Mouse (Mus musculus): ENCODE results near the gene BC030870. TPM values are rescaled to one million over a fixed set of nuclear protein-coding genes. Genes with fewer than 3 reads are reported as not detected.

Gene BC030870
- polyA plus RNA-seq, 1 experiment from 2014 or later = 0.13 TPM

DNA sequence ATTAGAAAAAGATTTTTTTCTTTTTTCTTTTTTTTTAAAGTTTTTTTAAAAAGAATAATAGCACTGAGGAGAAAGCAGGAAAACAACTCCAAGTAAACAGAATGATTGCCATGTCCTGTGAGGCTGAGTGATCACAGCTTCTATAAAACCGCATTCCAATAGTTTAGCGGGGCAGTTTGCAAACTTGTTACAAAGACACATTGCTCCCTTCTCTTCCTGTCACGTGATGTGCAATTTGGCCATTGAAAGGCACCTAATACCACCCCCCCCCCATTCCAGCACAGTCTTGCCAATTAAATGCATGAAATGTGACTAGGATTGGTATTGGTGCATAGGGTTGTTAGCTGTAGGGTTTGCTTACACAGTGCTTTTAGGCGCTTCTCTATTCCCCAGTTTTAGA lies 58.4 kb downstream of the BC030870 start:
- Histone ChIP-seq H3K9me3 (replicated peaks) (no peaks in the 10 kb centered on the region), H3K36me3 (no peaks in the 10 kb centered on the region), H3K27me3 (no peaks in the 10 kb centered on the region), H3K27ac (no peak overlapping the region), H3K9ac (no peak overlapping the region), H3K4me3 (replicated peaks) (no peak overlapping the region), H3K4me1 (replicated peaks) (no peaks in the 10 kb centered on the region), H3K4me2 (no peak overlapping the region)
- ATAC-seq (ENCODE audit: low read depth) (no peak), DNase-seq (no peak)
- 61% methylated on average over 4 of the region's 4 CpGs for WGBS (ENCODE audit: insufficient replicate concordance)

DNA sequence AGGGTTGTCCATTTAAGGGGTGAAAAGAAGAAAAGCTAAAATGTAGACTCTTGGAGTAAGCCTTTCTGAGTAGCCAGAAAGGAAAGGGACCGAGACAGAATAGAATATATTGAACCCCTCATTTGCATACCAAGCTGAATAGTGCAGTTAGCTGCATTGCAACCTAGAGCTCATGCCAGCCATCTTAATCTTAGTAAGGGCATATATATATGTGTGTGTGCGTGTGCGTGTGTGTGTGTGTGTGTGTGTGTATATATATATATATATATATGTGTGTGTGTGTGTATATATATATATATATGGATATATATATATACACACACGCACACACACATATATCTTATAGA lies 60.9 kb downstream of the BC030870 start:
- WGBS (ENCODE audit: insufficient replicate concordance) = 75% methylated on average over 4 of the region's 4 CpGs
- Histone ChIP-seq H3K9ac (no peak overlapping the region), H3K27ac (no peak overlapping the region), H3K4me2 (no peak overlapping the region), H3K9me3 (replicated peaks) (no peaks in the 10 kb centered on the region), H3K4me3 (replicated peaks) (no peak overlapping the region), H3K4me1 (replicated peaks) (no peaks in the 10 kb centered on the region), H3K36me3 (no peaks in the 10 kb centered on the region), H3K27me3 (no peaks in the 10 kb centered on the region)
- ATAC-seq (ENCODE audit: low read depth) (no peak), DNase-seq (no peak)

DNA sequence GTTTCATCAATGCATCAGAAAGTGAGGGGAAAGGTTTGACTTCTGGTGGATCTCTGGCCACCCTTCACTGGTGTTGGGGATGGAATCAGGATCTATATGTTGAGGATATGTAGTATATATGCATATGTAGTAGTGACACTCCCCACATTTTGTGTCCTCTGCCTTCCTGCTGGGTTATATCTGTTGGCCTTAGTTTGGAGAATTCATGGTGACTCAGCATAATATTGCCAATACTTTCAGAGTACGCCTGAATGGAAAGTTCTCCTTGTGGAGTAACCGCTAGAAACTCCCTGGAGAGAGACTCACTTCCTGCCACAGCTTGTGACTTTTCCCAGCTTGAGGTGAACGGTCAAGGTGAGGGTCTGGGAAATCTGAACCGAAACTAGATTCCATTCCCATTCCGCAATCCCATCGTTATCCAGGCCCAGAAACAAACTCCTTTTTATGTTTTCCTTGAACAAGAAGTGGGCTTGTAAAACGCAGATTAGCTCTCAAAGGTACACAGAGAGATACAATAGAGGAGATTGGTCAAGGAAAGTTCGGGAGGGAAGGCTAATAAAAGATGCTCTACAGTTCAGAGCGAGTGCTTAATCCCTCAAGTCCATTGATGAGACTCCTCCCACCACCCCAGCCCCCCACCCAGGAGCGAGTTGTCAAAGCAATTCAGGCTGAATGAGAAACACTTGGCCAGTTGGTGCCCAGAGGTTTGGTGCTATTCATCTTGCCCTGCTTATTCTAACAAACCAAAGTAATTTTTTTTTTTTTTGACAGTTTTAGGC lies 61.5 kb downstream of the BC030870 start:
- no peak overlapping the region for H3K4me3 ChIP-seq (replicated peaks)
- DNase-seq = no peak

DNA sequence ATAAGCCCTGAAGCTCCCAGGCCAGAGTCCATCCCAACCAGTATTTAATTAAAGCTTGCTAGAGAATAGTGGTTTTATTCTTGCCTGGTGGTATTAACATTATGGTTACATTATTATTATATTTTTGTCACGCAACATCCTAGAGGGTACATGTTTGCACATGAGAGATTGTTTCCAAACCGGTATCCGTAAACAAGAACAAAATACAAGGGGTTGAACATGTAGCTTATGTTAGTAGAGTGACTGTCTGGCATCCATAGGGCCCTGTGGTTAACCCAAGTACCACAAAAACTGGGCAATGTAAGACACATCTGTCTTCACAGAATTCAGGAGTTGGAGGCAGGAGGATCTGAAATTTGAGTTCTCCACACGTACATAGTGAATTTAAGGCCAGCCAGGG lies 62.3 kb downstream of the BC030870 start:
- H3K4me3 ChIP-seq (replicated peaks) = no peak overlapping the region
- ATAC-seq (ENCODE audit: low read depth) = no peak
- H3K36me3 ChIP-seq = no peaks in the 10 kb centered on the region
- no peaks in the 10 kb centered on the region for H3K27me3 ChIP-seq
- H3K4me2 ChIP-seq = no peak overlapping the region
- 77% methylated on average over 4 of the region's 4 CpGs for WGBS (ENCODE audit: insufficient replicate concordance)
- H3K9ac ChIP-seq = no peak overlapping the region
- H3K27ac ChIP-seq = no peak overlapping the region
- H3K9me3 ChIP-seq (replicated peaks) = no peaks in the 10 kb centered on the region
- no peaks in the 10 kb centered on the region for H3K4me1 ChIP-seq (replicated peaks)
- DNase-seq = no peak

More for the DNA sequence above, 61.5 kb downstream of the BC030870 start:
- no peaks in the 10 kb centered on the region for H3K9me3 ChIP-seq (replicated peaks)
- no peak overlapping the region for H3K9ac ChIP-seq
- H3K36me3 ChIP-seq = no peaks in the 10 kb centered on the region
- 43% methylated on average over 10 of the region's 10 CpGs for WGBS (ENCODE audit: insufficient replicate concordance)
- no peak overlapping the region for H3K4me2 ChIP-seq
- no peak for ATAC-seq (ENCODE audit: low read depth)
- H3K27me3 ChIP-seq = no peaks in the 10 kb centered on the region
- no peaks in the 10 kb centered on the region for H3K4me1 ChIP-seq (replicated peaks)
- H3K27ac ChIP-seq = no peak overlapping the region

DNA sequence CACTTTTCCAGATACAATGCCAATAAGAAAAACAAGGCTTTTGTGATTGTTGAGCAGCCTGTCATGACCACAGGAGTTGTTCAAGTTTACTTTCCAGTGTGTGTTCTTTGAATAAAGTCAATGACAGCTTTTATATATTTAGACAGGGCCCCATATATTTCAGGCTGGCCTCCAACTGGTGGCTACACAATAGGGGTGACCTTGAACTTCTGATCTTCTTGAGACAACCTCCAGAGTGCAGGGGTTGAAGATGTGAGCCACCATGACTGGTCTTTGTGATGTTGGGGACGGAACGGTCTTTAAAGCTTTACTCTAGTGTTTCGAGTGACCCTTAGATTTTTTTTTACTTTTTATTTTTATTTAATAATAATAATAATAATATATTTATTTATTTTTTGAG lies 63.7 kb downstream of the BC030870 start:
- no peak overlapping the region for H3K4me2 ChIP-seq
- no peak overlapping the region for H3K4me3 ChIP-seq (replicated peaks)
- no peak overlapping the region for H3K9ac ChIP-seq
- WGBS (ENCODE audit: insufficient replicate concordance) = 78% methylated on average over 3 of the region's 3 CpGs
- H3K36me3 ChIP-seq = no peaks in the 10 kb centered on the region
- no peaks in the 10 kb centered on the region for H3K4me1 ChIP-seq (replicated peaks)
- no peak for ATAC-seq (ENCODE audit: low read depth)
- H3K27me3 ChIP-seq = no peaks in the 10 kb centered on the region
- DNase-seq = no peak
- no peaks in the 10 kb centered on the region for H3K9me3 ChIP-seq (replicated peaks)
- no peak overlapping the region for H3K27ac ChIP-seq

DNA sequence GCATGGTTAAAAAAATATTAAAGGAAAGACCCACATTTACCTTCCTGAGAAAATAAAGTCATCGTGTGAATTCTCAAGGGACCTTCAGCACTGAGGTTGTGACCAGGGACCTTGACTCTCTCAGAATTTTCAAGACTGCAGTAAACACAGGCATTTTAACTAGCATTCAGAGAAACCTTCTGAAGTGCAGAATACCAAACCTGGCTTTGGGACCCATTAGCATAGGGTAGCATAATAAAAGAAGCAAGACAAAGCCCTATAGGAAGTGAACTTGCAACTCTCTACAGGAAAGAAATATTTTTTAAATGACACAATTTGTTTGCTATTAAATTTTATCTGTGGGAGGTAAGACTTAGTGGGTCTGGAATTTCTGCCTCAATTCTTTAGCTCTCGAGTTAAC lies 65.3 kb downstream of the BC030870 start:
- H3K27me3 ChIP-seq = no peaks in the 10 kb centered on the region
- ATAC-seq (ENCODE audit: low read depth) = no peak
- H3K9me3 ChIP-seq (replicated peaks) = no peaks in the 10 kb centered on the region
- H3K4me1 ChIP-seq (replicated peaks) = no peaks in the 10 kb centered on the region
- H3K4me2 ChIP-seq = no peak overlapping the region
- no peak overlapping the region for H3K27ac ChIP-seq
- no peak overlapping the region for H3K9ac ChIP-seq
- no peak for DNase-seq
- no peak overlapping the region for H3K4me3 ChIP-seq (replicated peaks)
- WGBS (ENCODE audit: insufficient replicate concordance) = 43% methylated on average over 2 of the region's 2 CpGs
- H3K36me3 ChIP-seq = no peaks in the 10 kb centered on the region

DNA sequence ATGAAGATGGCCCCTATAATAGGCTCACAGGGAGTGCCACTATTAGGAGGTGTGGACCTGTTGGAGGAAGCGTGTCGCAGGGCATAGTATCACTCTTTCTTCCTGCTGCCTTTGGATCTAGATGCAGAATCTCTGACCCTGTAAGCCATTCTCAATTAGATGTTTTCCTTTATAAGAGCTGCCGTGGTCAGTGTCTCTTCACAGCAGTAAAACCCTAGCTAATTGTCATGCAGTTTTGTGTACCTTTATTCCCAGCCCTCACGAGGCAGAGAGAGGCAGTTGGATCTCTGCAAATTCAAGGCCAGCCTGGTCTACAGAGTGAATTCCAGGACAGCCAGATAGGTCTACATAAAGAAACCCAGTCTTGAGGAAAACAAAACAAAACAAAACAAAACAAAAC lies 67.2 kb downstream of the BC030870 start:
- H3K4me2 ChIP-seq = no peak overlapping the region
- H3K9me3 ChIP-seq (replicated peaks) = no peaks in the 10 kb centered on the region
- WGBS (ENCODE audit: insufficient replicate concordance) = 56% methylated on average over 4 of the region's 4 CpGs
- DNase-seq (no peak), ATAC-seq (ENCODE audit: low read depth) (no peak)
- H3K4me1 ChIP-seq (replicated peaks) = no peaks in the 10 kb centered on the region
- no peaks in the 10 kb centered on the region for H3K27me3 ChIP-seq
- H3K9ac ChIP-seq = no peak overlapping the region
- H3K27ac ChIP-seq = no peak overlapping the region
- H3K36me3 ChIP-seq = no peaks in the 10 kb centered on the region
- no peak overlapping the region for H3K4me3 ChIP-seq (replicated peaks)

DNA sequence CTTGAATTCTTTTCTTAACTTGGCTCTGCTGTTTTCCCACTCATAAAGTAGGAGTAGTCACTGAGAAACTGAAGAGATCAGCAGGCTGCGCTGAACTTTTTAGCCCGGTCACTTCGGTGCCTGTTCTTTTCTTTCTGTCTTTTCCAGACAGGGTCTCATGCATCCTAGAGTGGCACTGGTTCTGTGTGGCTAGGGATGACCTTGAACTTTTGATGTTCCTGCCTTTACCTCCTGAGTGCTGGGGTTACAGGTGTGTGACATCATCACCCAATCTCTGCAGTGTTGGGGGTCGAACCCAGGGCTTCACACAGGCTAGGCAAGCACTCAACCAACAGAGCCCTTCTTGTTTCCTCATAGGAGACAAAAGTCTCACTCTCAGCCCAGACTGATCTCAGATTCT lies 72.6 kb downstream of the BC030870 start:
- no peak for ATAC-seq (ENCODE audit: low read depth)
- whole genome bisulfite sequencing (ENCODE audit: insufficient replicate concordance) = 72% methylated on average over 4 of the region's 4 CpGs
- H3K4me2 ChIP-seq = no peak overlapping the region
- no peaks in the 10 kb centered on the region for H3K36me3 ChIP-seq
- H3K4me1 ChIP-seq (replicated peaks) = no peaks in the 10 kb centered on the region
- no peak overlapping the region for H3K27ac ChIP-seq
- no peak overlapping the region for H3K4me3 ChIP-seq (replicated peaks)
- no peak overlapping the region for H3K9ac ChIP-seq
- no peaks in the 10 kb centered on the region for H3K9me3 ChIP-seq (replicated peaks)
- H3K27me3 ChIP-seq = no peaks in the 10 kb centered on the region
- DNase-seq = no peak

DNA sequence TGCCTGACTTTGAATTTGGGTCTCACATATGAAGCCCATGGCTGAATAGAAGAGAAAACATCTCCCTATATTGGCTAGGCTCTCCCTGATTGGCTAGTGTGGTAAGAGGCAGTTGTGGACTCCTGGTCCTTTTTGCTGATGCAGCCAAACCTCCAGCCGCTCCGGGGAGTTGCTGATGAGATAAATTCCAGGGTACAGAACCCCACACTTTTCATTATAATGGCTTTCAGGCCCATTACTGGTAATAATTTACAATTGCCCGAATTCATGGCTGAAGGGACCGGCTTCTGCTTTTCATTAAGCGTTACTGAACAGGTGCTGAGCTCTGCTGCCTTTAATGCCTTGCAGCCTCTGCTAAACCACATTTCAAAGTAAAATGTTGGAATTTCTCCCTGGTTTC lies 75.4 kb downstream of the BC030870 start:
- H3K36me3 ChIP-seq = no peaks in the 10 kb centered on the region
- no peak overlapping the region for H3K4me3 ChIP-seq (replicated peaks)
- WGBS (ENCODE audit: insufficient replicate concordance) = 69% methylated on average over 5 of the region's 5 CpGs
- ATAC-seq (ENCODE audit: low read depth) (no peak), DNase-seq (no peak)
- no peak overlapping the region for H3K9ac ChIP-seq
- H3K27ac ChIP-seq = no peak overlapping the region
- no peaks in the 10 kb centered on the region for H3K9me3 ChIP-seq (replicated peaks)
- H3K4me1 ChIP-seq (replicated peaks) = no peaks in the 10 kb centered on the region
- H3K27me3 ChIP-seq = no peaks in the 10 kb centered on the region
- H3K4me2 ChIP-seq = no peak overlapping the region

DNA sequence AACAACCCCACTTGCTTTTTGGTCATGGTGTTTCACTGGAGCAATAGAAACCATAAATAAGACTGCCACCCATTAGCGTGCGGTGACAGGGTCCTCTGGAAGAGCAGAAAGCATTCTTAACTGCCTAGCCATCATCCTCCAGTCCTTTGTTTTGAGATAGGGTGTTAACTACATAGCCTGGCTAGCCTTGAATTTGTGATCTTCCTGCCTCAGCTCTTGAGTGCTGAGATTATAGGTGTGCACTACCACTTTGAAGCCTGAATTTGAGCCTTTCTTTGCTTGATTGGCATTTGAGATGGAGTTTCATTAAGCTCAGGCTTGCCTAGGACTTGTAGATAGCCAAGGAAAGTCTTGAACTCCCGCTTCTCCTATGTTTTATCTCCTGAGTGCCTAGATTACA lies 75.8 kb downstream of the BC030870 start:
- ATAC-seq (ENCODE audit: low read depth) = no peak
- DNase-seq = no peak
- no peak overlapping the region for H3K9ac ChIP-seq
- no peak overlapping the region for H3K4me3 ChIP-seq (replicated peaks)
- H3K36me3 ChIP-seq = no peaks in the 10 kb centered on the region
- no peaks in the 10 kb centered on the region for H3K4me1 ChIP-seq (replicated peaks)
- 68% methylated on average over 3 of the region's 3 CpGs for WGBS (ENCODE audit: insufficient replicate concordance)
- no peaks in the 10 kb centered on the region for H3K27me3 ChIP-seq
- H3K4me2 ChIP-seq = no peak overlapping the region
- H3K9me3 ChIP-seq (replicated peaks) = no peaks in the 10 kb centered on the region
- no peak overlapping the region for H3K27ac ChIP-seq

DNA sequence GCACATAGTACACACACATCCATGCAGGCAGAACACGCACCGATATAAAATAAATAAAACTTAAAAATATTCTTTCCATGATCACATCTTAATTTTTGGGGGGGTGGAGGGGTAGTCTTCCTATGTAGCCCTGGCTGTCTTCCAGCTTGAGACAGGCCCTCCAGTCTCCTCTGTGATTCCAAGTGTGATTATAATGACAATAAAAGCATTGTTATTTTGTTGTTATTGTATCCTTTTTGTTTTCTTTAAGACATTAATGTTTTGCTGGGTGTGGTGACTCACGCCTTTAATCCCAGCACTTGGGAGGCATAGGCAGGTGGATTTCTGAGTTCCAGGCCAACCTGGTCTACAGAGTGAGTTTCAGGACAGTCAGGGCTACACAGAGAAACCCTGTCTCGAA lies 81.6 kb downstream of the BC030870 start:
- DNase-seq (no peak), ATAC-seq (ENCODE audit: low read depth) (no peak)
- Histone ChIP-seq H3K36me3 (no peaks in the 10 kb centered on the region), H3K27me3 (no peaks in the 10 kb centered on the region), H3K4me1 (replicated peaks) (no peaks in the 10 kb centered on the region), H3K4me2 (no peak overlapping the region), H3K9me3 (replicated peaks) (no peaks in the 10 kb centered on the region), H3K9ac (no peak overlapping the region), H3K4me3 (replicated peaks) (no peak overlapping the region), H3K27ac (no peak overlapping the region)
- 61% methylated on average over 4 of the region's 4 CpGs for WGBS (ENCODE audit: insufficient replicate concordance)

DNA sequence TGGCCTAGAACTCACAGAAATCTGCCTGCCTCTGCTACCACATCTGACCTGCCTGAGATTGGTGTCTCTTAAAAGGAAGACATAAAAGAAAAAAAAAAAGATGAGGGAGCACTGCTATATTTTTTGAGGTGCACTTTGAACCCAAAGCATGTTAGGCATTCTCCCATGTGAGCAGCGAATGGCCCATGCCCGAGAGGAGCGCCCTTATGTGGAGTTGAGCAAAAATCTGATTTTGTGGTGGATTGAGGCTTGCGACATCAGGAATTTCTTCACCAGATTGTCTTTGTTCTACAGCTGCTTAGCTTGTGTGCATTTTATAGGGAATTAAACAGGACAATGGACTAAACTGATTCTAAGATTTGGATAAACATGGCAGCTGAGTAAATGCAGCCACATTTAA lies 82.2 kb downstream of the BC030870 start:
- Histone ChIP-seq H3K36me3 (no peaks in the 10 kb centered on the region), H3K4me1 (replicated peaks) (no peaks in the 10 kb centered on the region), H3K9me3 (replicated peaks) (no peaks in the 10 kb centered on the region), H3K4me3 (replicated peaks) (no peak overlapping the region), H3K27ac (no peak overlapping the region), H3K4me2 (no peak overlapping the region), H3K27me3 (no peaks in the 10 kb centered on the region), H3K9ac (no peak overlapping the region)
- ATAC-seq (ENCODE audit: low read depth) (no peak), DNase-seq (no peak)
- WGBS (ENCODE audit: insufficient replicate concordance) = 61% methylated on average over 4 of the region's 4 CpGs
